Mouse (Mus musculus): ENCODE measurements around the gene Pdp2. TPM values are rescaled to one million over a fixed set of nuclear protein-coding genes. Genes with fewer than 3 reads are reported as not detected.
"Not testable (repeated sequence)": the region's sequence is repeated elsewhere in the genome, so short reads cannot be mapped to it uniquely, and the experiment has no call there.

Gene Pdp2
- polyA plus RNA-seq, 1 experiment from 2014 or later: 18.7 TPM

DNA sequence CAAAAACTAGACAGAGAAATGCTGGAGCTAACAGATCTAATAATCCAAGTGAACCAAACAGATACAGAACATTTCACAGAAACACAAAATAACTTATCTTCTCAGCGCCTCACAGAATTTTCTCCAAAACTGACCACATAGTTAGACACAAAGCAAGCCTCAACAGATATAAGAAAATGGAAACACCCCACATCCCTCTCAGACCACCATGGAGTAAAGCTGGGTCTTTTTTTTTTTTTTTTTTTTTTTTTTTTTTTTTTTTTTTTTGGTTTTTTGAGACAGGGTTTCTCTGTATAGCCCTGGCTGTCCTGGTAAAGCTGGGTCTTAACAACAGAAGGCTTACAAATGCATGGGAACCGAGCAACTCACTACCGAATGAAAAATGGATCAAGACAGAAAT is 14.4 kb upstream of the Pdp2 start:
- Histone ChIP-seq H3K27ac (no peak overlapping the region), H3K4me1 (no peaks in the 10 kb centered on the region)
- 88% methylated on average over 3 of the region's 3 CpGs for WGBS

DNA sequence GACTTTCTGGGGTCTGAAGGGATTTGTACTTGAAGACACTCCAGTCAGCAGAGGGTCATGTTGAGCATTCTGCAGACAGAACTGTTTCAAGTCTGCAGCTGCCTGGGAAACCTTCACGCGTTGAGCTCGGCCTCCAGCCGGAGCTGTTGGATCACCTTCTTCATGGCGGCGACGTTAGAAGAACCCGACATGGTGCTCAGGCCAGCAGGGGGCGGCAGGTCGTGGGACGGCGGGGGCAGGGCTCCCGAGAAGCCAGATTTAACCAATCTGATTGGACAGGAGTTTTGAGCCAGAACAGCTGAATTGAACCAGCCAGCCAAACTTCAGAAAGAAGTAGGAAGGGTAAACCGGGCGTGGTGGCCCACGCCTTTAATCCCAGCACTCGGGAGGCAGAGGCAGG is 13.6 kb upstream of the Pdp2 start:
- not testable (repeated sequence) for H3K4me2 ChIP-seq; H3K9ac ChIP-seq; H3K4me3 ChIP-seq (replicated peaks); H3K27me3 ChIP-seq; H3K36me3 ChIP-seq; H3K27ac ChIP-seq; ATAC-seq (replicated peaks; ENCODE audit: low FRiP score); H3K4me1 ChIP-seq; H3K9me3 ChIP-seq (replicated peaks)
- WGBS: 82% methylated on average over 17 of the region's 17 CpGs

More for the DNA sequence above, 14.4 kb upstream of the Pdp2 start:
- Histone ChIP-seq H3K4me3 (replicated peaks) (no peak overlapping the region), H3K9me3 (replicated peaks) (no peaks in the 10 kb centered on the region), H3K9ac (no peak overlapping the region), H3K27me3 (no peaks in the 10 kb centered on the region), H3K36me3 (no peaks in the 10 kb centered on the region), H3K4me2 (no peak overlapping the region)
- ATAC-seq (replicated peaks; ENCODE audit: low FRiP score): no peak

DNA sequence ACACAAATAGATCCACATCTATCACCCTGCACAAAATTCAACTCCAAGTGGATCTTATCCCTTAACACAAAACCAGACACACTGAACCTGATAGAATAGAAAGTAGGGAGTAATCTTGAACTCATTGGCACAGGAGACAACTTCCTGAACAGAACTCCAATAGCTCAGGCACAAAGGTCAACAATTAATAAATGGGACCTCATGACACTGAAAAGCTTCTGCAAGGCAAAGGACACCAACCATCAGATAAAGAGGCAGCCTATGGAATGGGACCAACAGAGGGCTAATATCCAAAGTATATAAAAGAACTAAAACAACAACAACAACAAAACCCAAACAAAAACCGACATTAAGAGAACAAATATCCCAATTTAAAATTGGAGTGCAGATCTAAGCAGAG is 6.7 kb upstream of the Pdp2 start:
- no peak overlapping the region for H3K27ac ChIP-seq
- 0 out of 2 replicates have a peak, but pooled peaks cover 6% of the 10 kb centered on the region for H3K9me3 ChIP-seq (replicated peaks)
- no peaks in the 10 kb centered on the region for H3K36me3 ChIP-seq
- H3K27me3 ChIP-seq: no peaks in the 10 kb centered on the region
- ATAC-seq (replicated peaks; ENCODE audit: low FRiP score): no peak
- no peak overlapping the region for H3K4me2 ChIP-seq
- H3K4me1 ChIP-seq: no peaks in the 10 kb centered on the region
- no peak overlapping the region for H3K4me3 ChIP-seq (replicated peaks)
- 54% methylated on average over 1 of the region's 1 CpGs for WGBS
- H3K9ac ChIP-seq: no peak overlapping the region

DNA sequence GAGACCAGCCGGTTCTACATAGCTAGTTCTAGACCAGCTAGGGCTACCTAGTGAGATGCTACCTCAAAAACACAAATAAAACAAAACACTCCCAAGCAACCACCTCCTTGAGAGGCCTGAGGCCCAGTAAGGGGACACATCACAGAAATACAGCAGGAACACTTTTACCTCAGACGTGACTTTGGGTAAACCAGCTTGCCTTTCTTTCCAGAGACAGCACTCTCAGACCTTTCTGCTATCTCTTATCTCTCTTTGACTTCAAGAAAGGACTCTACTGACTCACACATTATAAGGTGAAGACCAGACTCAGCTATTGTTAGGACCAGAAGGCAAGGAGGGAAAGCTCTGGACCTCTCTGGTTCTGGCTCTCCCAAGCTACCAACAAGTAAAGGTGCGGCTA is 967 bp upstream of the Pdp2 start:
- Histone ChIP-seq H3K4me2 (no peak overlapping the region), H3K36me3 (peaks cover 21% of the 10 kb centered on the region), H3K27me3 (no peaks in the 10 kb centered on the region), H3K4me3 (replicated peaks) (no peak overlapping the region), H3K4me1 (peaks cover 17% of the 10 kb centered on the region), H3K9ac (no peak overlapping the region), H3K9me3 (replicated peaks) (no peaks in the 10 kb centered on the region), H3K27ac (no peak overlapping the region)
- WGBS: 95% methylated on average over 3 of the region's 3 CpGs
- no peak for ATAC-seq (replicated peaks; ENCODE audit: low FRiP score)

DNA sequence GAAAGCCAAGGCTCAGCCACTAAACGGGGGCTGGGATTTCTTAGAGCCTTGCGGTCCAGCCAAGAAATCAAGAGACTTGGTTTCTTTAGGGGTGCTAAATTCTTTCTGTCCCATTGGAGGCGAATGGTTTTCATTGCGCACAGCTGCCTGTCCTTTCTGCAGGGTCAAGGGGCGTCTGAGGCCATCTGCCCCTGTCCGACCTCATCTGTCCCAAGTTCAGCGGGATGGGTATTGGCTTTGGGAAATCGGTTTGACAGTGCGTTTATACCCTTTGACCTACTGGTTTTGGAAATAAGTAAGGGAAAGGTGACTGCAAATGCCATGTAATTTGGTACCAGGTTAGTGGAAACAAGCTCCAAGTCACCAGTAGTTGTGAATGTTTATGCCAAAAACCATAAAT is 605 bp downstream of the Pdp2 start:
- Histone ChIP-seq H3K27ac (peak overlapping the region; percentile 91), H3K9me3 (replicated peaks) (no peaks in the 10 kb centered on the region), H3K27me3 (no peaks in the 10 kb centered on the region), H3K9ac (peak overlapping the region; percentile 68), H3K4me2 (peak overlapping the region; percentile 84), H3K36me3 (peaks cover 27% of the 10 kb centered on the region), H3K4me1 (peaks cover 29% of the 10 kb centered on the region), H3K4me3 (replicated peaks) (peak overlapping the region; percentile 77)
- WGBS: under 1% methylated on average over 9 of the region's 9 CpGs
- ATAC-seq (replicated peaks; ENCODE audit: low FRiP score): no peak; the same call in 1 of the 2 replicates

DNA sequence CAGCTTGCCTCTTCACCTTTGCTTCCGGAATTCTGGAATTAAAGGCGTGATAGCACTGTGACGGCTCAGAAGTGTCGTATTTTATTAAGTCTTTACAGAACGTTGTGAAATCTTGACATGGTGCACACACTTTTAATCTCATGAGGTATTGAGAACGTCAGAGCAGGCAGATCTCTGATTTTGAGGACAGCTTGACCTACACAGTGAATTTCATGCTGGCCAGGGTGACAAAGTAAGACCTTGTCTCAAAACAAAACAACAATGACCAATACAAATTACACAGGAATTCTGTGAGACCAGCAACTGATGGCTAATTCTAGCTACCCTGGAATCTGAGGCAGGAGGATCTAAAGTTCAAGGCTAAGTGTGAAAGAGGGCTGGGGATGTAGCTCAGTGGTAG is 1.3 kb downstream of the Pdp2 start:
- no peaks in the 10 kb centered on the region for H3K9me3 ChIP-seq (replicated peaks)
- peak overlapping the region; percentile 77 for H3K4me3 ChIP-seq (replicated peaks)
- H3K9ac ChIP-seq: peak overlapping the region; percentile 68; the same call in 1 of the 2 replicates
- H3K27me3 ChIP-seq: no peaks in the 10 kb centered on the region
- ATAC-seq (replicated peaks; ENCODE audit: low FRiP score): no peak
- WGBS: 45% methylated on average over 6 of the region's 6 CpGs
- H3K27ac ChIP-seq: no peak overlapping the region
- H3K36me3 ChIP-seq: peaks cover 27% of the 10 kb centered on the region
- peak overlapping the region; percentile 84 for H3K4me2 ChIP-seq
- H3K4me1 ChIP-seq: peaks cover 35% of the 10 kb centered on the region

DNA sequence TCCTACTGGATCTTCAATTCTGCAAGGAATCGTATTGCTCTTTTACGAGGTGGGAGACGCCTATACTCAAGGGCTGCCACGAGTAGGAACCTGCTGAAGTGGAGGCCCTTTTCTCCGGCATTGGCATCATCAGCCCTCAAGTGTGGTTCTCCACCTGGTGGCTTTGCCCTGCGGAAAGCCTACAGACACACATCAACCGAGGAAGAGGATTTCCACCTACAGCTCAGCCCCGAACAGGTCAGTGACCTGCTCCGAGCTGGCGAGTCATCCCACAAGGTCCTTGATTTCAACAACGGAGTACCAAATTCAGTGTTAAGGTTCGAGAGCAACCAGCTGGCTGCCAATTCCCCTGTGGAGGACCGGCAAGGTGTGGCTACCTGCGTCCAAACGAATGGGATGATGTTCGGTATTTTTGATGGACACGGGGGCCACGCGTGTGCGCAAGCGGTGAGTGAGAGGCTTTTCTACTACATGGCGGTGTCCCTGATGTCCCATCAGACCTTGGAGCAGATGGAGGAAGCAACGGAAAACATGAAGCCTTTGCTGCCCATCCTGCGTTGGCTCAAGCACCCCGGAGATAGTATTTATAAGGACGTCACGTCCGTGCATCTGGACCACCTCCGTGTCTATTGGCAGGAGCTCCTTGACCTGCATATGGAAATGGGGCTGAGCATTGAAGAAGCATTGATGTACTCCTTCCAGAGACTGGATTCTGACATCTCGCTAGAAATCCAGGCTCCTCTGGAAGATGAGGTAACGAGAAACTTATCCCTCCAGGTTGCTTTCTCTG is 2.5 kb downstream of the Pdp2 start:
- H3K4me1 ChIP-seq: peaks cover 46% of the 10 kb centered on the region
- no peak for ATAC-seq (replicated peaks; ENCODE audit: low FRiP score)
- H3K4me3 ChIP-seq (replicated peaks): no peak overlapping the region
- H3K36me3 ChIP-seq: peaks cover 27% of the 10 kb centered on the region
- no peaks in the 10 kb centered on the region for H3K9me3 ChIP-seq (replicated peaks)
- WGBS: 90% methylated on average over 31 of the region's 31 CpGs
- no peaks in the 10 kb centered on the region for H3K27me3 ChIP-seq
- no peak overlapping the region for H3K9ac ChIP-seq
- no peak overlapping the region for H3K27ac ChIP-seq
- H3K4me2 ChIP-seq: no peak overlapping the region

DNA sequence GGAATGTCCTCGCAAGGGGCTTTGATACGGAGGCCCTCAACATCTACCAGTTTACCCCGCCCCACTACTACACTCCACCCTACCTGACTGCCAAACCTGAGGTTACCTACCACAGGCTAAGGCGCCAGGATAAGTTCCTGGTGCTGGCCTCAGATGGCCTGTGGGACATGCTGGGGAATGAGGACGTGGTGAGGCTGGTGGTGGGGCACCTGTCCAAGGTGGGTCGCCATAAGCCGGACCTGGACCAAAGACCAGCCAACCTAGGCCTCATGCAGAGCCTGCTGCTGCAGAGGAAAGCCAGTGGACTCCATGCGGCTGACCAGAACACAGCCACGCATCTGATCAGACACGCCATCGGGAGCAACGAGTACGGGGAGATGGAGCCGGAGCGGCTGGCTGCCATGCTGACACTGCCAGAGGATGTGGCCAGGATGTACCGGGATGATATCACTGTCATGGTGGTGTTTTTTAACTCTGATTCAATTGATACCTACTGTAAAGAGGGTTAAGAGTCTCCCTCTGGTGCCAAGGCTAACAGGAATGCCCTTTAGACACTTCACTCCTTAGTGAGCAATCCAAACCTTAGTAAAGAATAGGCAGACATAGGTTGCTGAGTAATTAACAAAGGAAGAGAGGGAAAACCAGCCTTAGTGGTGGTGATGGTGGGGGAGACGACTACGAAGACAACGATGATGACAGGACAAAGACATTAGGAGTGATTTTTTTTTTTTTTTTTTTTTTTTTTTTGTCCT is 3.5 kb downstream of the Pdp2 start:
- 93% methylated on average over 19 of the region's 19 CpGs for WGBS
- no peak overlapping the region for H3K27ac ChIP-seq
- peaks cover 27% of the 10 kb centered on the region for H3K36me3 ChIP-seq
- no peaks in the 10 kb centered on the region for H3K9me3 ChIP-seq (replicated peaks)
- peaks cover 53% of the 10 kb centered on the region for H3K4me1 ChIP-seq
- H3K27me3 ChIP-seq: no peaks in the 10 kb centered on the region
- no peak overlapping the region for H3K4me2 ChIP-seq
- H3K4me3 ChIP-seq (replicated peaks): no peak overlapping the region
- no peak for ATAC-seq (replicated peaks; ENCODE audit: low FRiP score)
- H3K9ac ChIP-seq: no peak overlapping the region

DNA sequence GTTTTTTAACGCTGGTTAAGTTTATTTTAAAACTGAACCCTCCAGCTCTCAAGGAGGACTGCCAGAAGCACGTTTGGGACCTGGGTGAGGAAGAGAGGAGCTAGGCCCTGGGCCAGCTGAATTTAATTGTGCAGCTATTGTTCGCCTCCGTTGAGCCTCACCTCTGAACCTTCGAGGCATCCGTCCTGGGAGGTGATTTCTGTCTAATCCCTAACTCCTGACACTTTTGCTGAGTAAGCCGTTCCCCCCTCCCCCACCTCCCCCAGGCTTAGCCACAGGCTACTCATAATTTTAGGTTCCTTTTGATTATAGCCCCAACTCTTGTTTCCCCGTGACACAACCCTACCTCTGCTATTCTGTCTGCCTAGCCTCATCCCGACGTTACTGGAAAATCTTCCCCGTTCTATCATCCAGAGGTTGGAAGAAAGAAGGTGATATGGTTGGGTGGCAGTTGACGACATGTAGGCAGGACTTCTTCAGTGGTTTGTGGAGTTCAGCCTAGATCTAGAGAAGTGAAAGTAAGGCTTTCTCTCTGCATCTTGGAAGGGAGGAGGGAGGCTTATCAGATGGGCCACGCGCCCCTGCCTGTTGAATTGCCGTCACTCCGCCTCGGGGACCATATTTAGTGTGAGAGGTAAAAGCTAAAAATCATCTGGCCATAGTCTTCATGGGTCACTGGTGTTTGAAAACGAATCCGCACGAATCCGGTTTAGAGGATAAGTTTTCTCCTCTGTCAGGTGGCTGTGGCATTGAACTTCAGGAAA is 4.7 kb downstream of the Pdp2 start:
- Histone ChIP-seq H3K9ac (no peak overlapping the region), H3K4me1 (peaks cover 49% of the 10 kb centered on the region), H3K27ac (peak overlapping the region; percentile 84), H3K36me3 (peaks cover 27% of the 10 kb centered on the region), H3K4me2 (peak overlapping the region; percentile 15; the same call in 1 of the 2 replicates), H3K27me3 (no peaks in the 10 kb centered on the region), H3K4me3 (replicated peaks) (no peak overlapping the region), H3K9me3 (replicated peaks) (no peaks in the 10 kb centered on the region)
- ATAC-seq (replicated peaks; ENCODE audit: low FRiP score): no peak
- 51% methylated on average over 21 of the region's 21 CpGs for WGBS

DNA sequence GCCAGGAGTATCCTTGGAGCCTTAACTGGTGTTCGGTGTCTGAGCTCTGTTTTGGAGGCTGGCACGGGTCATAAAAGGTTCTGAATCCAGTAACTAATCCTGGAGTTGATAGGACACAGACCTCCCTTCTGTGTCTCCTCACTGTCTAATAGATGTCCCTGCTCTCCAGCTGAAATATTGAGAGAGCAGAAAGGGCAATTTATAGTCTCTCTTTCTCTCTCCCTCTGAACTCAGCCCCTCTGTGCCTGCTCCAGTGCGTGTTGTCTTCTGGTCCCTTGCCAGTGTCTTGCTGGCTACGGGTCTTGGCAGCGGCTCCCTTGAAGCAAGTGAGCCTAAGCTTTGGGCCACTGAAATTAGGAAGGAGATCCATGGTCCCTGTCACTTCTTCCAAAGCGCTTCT is 6.4 kb downstream of the Pdp2 start:
- Histone ChIP-seq H3K27me3 (no peaks in the 10 kb centered on the region), H3K4me2 (0 out of 2 replicates have a peak overlapping the region, but pooled peaks have one; percentile 2), H3K9ac (no peak overlapping the region), H3K27ac (peak overlapping the region; percentile 84), H3K4me3 (replicated peaks) (no peak overlapping the region), H3K36me3 (peaks cover 27% of the 10 kb centered on the region), H3K4me1 (peaks cover 53% of the 10 kb centered on the region), H3K9me3 (replicated peaks) (no peaks in the 10 kb centered on the region)
- 41% methylated on average over 6 of the region's 6 CpGs for WGBS
- ATAC-seq (replicated peaks; ENCODE audit: low FRiP score): no peak; the same call in 1 of the 2 replicates

DNA sequence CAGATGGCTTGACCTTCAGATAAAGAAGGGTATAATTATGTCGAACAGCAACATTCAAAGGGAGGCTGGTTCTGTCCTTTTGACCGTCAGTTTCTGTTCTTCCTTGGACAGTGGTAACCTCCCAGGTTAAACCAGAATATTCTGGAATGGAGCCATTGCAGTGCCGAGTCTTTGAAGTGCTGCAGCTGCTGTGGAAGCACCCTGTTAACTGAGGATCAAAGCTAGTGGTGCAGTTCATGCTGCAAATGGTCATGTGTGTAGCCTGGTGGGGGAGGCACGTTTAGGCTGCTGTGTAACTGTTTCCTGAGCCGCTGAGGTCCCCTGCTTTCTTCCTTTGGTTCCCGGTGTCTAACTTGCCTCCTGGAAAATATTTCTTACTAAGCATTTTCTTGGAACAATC is 7.2 kb downstream of the Pdp2 start:
- no peaks in the 10 kb centered on the region for H3K27me3 ChIP-seq
- H3K9ac ChIP-seq: no peak overlapping the region
- H3K36me3 ChIP-seq: peaks cover 22% of the 10 kb centered on the region
- peak overlapping the region; percentile 74 for H3K27ac ChIP-seq
- 12% methylated on average over 6 of the region's 6 CpGs for WGBS
- H3K9me3 ChIP-seq (replicated peaks): no peaks in the 10 kb centered on the region
- H3K4me1 ChIP-seq: peaks cover 57% of the 10 kb centered on the region
- no peak overlapping the region for H3K4me2 ChIP-seq
- H3K4me3 ChIP-seq (replicated peaks): no peak overlapping the region
- peak; percentile 34; the same call in 1 of the 2 replicates for ATAC-seq (replicated peaks; ENCODE audit: low FRiP score)

DNA sequence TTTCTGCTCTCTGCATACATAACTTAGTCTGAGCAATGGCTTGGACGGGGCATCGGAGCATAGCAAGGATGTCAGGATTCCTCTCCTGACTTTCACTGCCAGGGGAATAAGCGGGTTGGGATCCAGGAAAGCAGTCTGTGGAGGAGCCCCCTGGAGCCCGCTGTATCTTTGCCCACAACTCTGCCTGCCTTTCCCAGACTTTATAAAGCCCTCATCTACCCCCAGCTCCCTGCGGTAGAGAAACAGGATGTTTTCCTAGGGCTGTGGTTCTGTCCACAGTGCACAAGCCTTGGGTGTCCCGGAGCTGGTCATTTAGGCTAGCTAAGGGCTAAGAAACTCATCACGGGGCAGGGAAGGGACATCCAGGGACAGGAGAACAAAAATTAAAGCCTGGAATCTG is 10.1 kb downstream of the Pdp2 start:
- peaks cover 57% of the 10 kb centered on the region for H3K4me1 ChIP-seq
- H3K4me3 ChIP-seq (replicated peaks): peak overlapping the region; percentile 27
- no peak overlapping the region for H3K9ac ChIP-seq
- no peaks in the 10 kb centered on the region for H3K27me3 ChIP-seq
- peak overlapping the region; percentile 59 for H3K4me2 ChIP-seq
- no peaks in the 10 kb centered on the region for H3K36me3 ChIP-seq
- WGBS: 25% methylated on average over 7 of the region's 7 CpGs
- no peak for ATAC-seq (replicated peaks; ENCODE audit: low FRiP score)
- no peaks in the 10 kb centered on the region for H3K9me3 ChIP-seq (replicated peaks)
- peak overlapping the region; percentile 58; the same call in 1 of the 2 replicates for H3K27ac ChIP-seq

Measured in kidney, embryonic 15.5 days (tissue).